Mouse (Mus musculus) liver, adult 2 months (tissue): ENCODE data around the gene Tstd2.

ENCODE experiments used
- CTCF ChIP-seq: fragments of 200-500 bp; IDR thresholded peaks from 2 replicates; pipeline ENCODE4 v1.5.1; 2011; ENCODE audit warnings: low read depth, low read length, control low read depth
- POLR2A ChIP-seq: fragments of 200-500 bp; IDR thresholded peaks from 2 replicates; pipeline ENCODE4 v1.6.1; 2011; ENCODE audit warnings: low read length, control low read depth; ENCODE audit not compliant: insufficient read depth; ENCODE audit errors: extremely low read depth

DNA sequence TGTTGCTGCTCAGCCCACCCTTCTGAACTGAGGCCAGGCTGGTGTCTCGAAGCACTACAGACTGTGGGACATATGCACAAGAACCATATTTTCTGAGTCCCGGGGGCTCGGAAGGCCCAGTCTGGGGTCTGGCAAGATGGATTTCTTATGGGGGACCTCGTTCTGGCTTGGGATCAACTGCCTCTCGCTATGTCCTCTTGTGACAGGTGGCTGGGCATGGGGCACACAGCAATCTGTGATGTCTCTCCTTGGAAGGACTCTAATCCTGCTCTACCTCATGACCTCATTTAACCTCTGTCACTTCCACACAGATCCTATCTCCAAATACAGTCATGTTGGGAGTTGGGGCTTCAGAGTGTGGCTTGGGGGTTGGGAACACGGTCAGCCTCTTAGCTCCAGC, 65.9 kb downstream of the Tstd2 start:
- TF ChIP-seq CTCF (no peak), POLR2A (no peak)
